Mouse (Mus musculus) intestine, postnatal 0 days (tissue): ENCODE data around the gene Gm21876. TPM values are rescaled to one million over a fixed set of nuclear protein-coding genes. Genes with fewer than 3 reads are reported as not detected.
"Not testable (repeated sequence)": the region's sequence is repeated elsewhere in the genome, so short reads cannot be mapped to it uniquely, and the experiment has no call there.

Experiments
- ATAC-seq: fragments of 200-750 bp; cut with Nextera tagmentation; 2 replicates; pipeline ENCODE4 v1.8.0; 2017; ENCODE audit warnings: mild to moderate bottlenecking, moderate TSS enrichment, moderate library complexity
- H3K27ac ChIP-seq: fragments of 300-500 bp; sonication (generic); 2 replicates; pipeline ENCODE4 v1.5.1; 2014; ENCODE audit warnings: mild to moderate bottlenecking, low read depth, low read length, moderate library complexity
- H3K27me3 ChIP-seq: fragments of 300-500 bp; sonication (generic); replicated peaks from 2 replicates; pipeline ENCODE4 v1.6.1; 2014; ENCODE audit warnings: low read length, mixed read lengths; ENCODE audit not compliant: control insufficient read depth, insufficient read depth
- H3K36me3 ChIP-seq: fragments of 300-500 bp; sonication (generic); 2 replicates; pipeline ENCODE4 v1.6.1; 2014; ENCODE audit warnings: mild to moderate bottlenecking, moderate library complexity; ENCODE audit not compliant: control insufficient read depth, insufficient read depth
- H3K4me1 ChIP-seq: fragments of 300-500 bp; sonication (generic); replicated peaks from 2 replicates; pipeline ENCODE4 v1.6.1; 2014; ENCODE audit warnings: antibody characterized with exemption, low read length, mixed read lengths; ENCODE audit not compliant: control insufficient read depth, insufficient read depth
- H3K4me2 ChIP-seq: fragments of 300-500 bp; sonication (generic); replicated peaks from 2 replicates; pipeline ENCODE4 v1.6.1; 2014; ENCODE audit warnings: low read depth, mild to moderate bottlenecking, moderate library complexity
- H3K4me3 ChIP-seq: fragments of 300-500 bp; sonication (generic); 2 replicates; pipeline ENCODE4 v1.5.1; 2014; ENCODE audit warnings: low read depth, low read length
- H3K9ac ChIP-seq: fragments of 300-500 bp; sonication (generic); 2 replicates; pipeline ENCODE4 v1.6.1; 2014; ENCODE audit warnings: mild to moderate bottlenecking, low read depth, low read length
- H3K9me3 ChIP-seq: fragments of 300-500 bp; sonication (generic); 2 replicates; pipeline ENCODE4 v1.6.1; 2016; ENCODE audit warnings: mixed run types; ENCODE audit not compliant: control insufficient read depth
- CTCF ChIP-seq: sonication (generic); IDR thresholded peaks from 2 replicates; pipeline ENCODE4 v1.5.1; 2016; ENCODE audit warnings: low read depth, mild to moderate bottlenecking, control low read depth, antibody characterized with exemption, moderate library complexity
- WGBS: fragments of 180-500 bp; shearing (Covaris S2); extraction: QIAGEN DNeasy Blood & Tissue Kit; methylation state at CpG from one replicate; pipeline ENCODE4 v1.1.7; 2014; 5-methylcytosine and 5-hydroxymethylcytosine counted together
- polyA plus RNA-seq: library from polyadenylated mRNA; unstranded; fragments of >200 nt; fragmentation: Nextera tagmentation; extraction: Ambion mirVana; gene quantifications from 2 replicates; pipeline ENCODE4 v1.2.1, GENCODE M21; 2015

Gm21876 gene
- not detected in 2 replicates for polyA plus RNA-seq

- H3K4me1 ChIP-seq: no peaks in the 10 kb centered on the region
- H3K4me3 ChIP-seq: no peak within 1 kb of the TSS
- no peak within 1 kb of the TSS for H3K9ac ChIP-seq
- no peaks in the 10 kb centered on the region for H3K27me3 ChIP-seq
- H3K36me3 ChIP-seq: no peaks in the 10 kb centered on the region
- no peak for TF ChIP-seq CTCF
- WGBS: 68% methylated on average over 3 of the region's 3 CpGs
- H3K27ac ChIP-seq: no peak within 1 kb of the TSS
- H3K4me2 ChIP-seq: no peak within 1 kb of the TSS
- ATAC-seq: no peak
- H3K9me3 ChIP-seq: no peaks in the 10 kb centered on the region
These were observed at the start of gene Gm21876 for GRCm38 (mm10) chrX:21175553-21175952. Gene Gm21876, minus strand, starts transcription at chrX:21175653.

DNA sequence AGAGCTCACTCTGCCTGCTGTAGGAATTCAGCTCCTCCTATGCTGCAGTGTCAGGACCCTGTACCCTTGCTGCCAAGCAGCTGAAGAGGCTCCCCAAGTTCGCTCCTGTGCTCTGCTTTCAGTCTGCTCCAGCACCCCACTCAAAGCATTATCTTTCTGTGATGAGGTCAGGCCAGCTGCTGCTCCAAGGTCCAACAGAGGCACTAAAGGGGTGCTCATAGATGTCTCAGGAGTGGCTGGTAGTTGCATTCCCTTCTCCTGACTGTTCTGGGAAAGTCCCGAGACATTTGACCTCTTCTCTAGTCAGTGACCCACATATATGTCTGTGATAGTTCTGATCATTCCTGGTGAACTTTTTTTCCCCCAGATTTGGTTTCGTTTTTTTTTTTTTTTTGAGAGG is 45.0 kb upstream of the Gm21876 start:
- H3K4me2 ChIP-seq: no peak overlapping the region
- no peaks in the 10 kb centered on the region for H3K9me3 ChIP-seq
- H3K27ac ChIP-seq: no peak overlapping the region
- no peak for TF ChIP-seq CTCF
- H3K4me1 ChIP-seq: no peaks in the 10 kb centered on the region
- 61% methylated on average over 3 of the region's 3 CpGs for WGBS
- peak; percentile 92 for ATAC-seq
- H3K27me3 ChIP-seq: no peaks in the 10 kb centered on the region
- no peaks in the 10 kb centered on the region for H3K36me3 ChIP-seq
- no peak overlapping the region for H3K4me3 ChIP-seq
- no peak overlapping the region for H3K9ac ChIP-seq

DNA sequence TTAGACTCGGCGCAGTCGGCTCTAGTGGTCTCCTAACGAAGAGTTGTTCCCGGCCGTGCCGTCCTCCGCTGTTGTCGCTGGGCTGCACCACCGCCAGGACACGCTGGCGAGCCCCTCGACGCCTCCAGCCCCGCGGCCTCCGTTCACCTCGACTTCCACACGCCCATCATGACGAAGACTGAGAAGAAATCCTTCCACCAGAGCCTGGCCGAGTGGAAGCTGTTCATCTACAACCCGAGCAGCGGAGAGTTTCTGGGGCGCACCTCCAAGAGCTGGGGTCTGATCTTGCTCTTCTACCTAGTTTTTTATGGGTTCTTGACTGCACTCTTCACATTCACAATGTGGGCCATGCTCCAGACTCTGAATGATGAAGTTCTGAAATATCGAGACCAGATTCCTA is 28.8 kb downstream of the Gm21876 start:
- 95% methylated on average over 25 of the region's 25 CpGs for WGBS
- H3K4me2 ChIP-seq, ATAC-seq, H3K27me3 ChIP-seq, H3K4me3 ChIP-seq, H3K27ac ChIP-seq, H3K9me3 ChIP-seq, H3K36me3 ChIP-seq, H3K4me1 ChIP-seq, H3K9ac ChIP-seq: not testable (repeated sequence)

Other genes with a start within 250 kb of the Gm21876 start
- 3.5 and 4.2 TPM in 2 replicates for gene Cfp, start 244.1 kb downstream of the Gm21876 start, polyA plus RNA-seq
- gene Elk1, start 225.0 kb downstream of the Gm21876 start, polyA plus RNA-seq: 3.7 and 4.1 TPM in 2 replicates
- 76.8 and 78.7 TPM in 2 replicates for gene Uxt, start 213.6 kb downstream of the Gm21876 start, polyA plus RNA-seq
- 2.6 and 3.2 TPM in 2 replicates for gene Zfp182, start 113.3 kb downstream of the Gm21876 start, polyA plus RNA-seq
- gene Spaca5, start 107.2 kb downstream of the Gm21876 start, polyA plus RNA-seq: not detected in 2 replicates
- gene Zfp300, start 86.1 kb downstream of the Gm21876 start, polyA plus RNA-seq: 0.24 and 0.52 TPM in 2 replicates
- gene Ssxa1, start 59.8 kb downstream of the Gm21876 start, polyA plus RNA-seq: not detected in 2 replicates